Mouse (Mus musculus) spleen, postnatal 14 days (tissue): ENCODE data around the gene Abca4.

Experiments used
- DNase-seq, 2 experiments: peaks; one replicate each; pipeline ENCODE4 v3.0.0; 2021 to 2022; ENCODE audit warnings: low spot score in 2 of 2

The Abca4 gene

DNA sequence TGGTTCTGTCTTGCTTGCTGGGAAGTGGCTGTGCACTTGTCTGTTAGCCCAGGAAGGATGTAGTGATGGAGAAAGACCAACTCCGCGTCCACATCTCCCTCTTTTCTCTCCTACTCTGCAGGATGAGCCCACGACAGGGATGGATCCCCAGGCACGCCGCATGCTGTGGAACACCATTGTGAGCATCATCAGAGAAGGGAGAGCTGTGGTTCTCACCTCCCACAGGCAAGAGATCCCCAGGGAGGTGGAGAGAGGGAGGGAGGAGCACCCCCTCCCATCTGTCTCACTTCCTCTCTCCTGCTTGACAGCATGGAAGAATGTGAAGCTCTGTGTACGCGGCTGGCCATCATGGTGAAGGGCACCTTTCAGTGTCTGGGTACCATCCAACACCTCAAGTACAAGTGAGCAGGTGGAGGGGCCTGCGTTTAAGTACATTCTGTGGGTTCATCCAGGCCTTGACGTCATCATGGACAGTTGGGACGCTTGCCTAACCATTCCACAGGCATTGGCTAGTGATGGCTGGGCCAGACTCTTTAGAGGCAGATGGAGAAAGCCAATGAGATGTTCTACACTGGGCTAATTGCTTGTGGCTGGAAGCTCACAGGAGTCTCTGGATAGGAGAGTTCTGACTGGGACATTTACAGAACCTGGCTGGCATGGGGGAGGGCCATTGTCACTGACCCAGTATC, 126.5 kb downstream of the Abca4 start:
- DNase-seq, result no peak

- no peak for DNase-seq
Measured at GRCm38 (mm10) chr3:122173526-122174150, 129.4 kb downstream of the Abca4 start.

DNA sequence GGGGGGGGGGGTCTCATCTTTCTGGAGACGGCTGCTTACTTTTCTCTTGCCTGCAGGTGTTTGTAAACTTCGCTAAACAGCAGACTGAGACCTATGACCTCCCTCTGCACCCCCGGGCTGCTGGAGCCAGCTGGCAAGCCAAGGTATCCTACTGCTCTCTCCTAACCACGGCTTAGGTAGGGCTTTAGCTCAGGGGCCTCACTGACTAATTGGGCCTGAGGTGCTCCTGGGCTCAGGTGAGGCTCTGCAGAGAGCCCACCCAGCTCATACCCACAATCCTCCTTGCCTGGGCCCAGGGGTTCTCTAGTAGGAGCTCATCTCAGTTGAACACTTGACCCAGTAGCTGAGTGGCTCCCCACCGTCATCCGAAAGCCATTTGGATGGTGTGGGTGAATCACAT, 131.8 kb downstream of the Abca4 start:
- no peak for DNase-seq

DNA sequence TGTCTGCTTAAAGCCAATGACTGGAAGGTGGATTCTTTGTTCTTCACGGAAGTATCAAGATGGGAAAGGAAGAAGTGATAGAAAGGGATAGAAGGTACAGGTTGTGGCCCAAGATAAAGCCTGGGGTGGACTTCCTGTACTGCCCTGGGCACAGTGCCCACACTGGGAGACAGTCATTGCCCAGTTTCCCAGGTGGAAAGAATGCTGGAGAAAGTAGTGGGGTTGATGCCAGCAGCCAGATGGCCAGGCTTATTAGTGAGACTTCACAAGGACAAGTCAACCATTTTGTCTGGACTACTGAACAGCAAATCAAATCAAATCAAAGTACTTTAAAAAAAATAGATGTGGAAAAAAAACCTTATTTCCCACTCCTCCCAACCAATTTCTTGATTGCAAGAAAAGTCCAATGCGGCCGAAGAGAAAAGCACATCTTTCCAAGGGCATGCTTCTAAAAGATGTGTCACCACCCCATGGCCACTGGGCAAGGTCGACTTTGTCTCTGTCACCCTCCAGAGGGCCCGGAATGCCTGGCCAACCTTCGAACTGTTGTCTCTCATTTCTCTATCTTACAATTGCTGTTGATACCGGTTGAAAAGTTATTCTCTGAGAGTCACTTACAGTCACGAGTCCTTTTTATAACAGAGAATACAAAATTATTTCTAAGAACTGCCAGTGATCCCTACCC, 132.6 kb downstream of the Abca4 start:
- DNase-seq, result no peak

DNA sequence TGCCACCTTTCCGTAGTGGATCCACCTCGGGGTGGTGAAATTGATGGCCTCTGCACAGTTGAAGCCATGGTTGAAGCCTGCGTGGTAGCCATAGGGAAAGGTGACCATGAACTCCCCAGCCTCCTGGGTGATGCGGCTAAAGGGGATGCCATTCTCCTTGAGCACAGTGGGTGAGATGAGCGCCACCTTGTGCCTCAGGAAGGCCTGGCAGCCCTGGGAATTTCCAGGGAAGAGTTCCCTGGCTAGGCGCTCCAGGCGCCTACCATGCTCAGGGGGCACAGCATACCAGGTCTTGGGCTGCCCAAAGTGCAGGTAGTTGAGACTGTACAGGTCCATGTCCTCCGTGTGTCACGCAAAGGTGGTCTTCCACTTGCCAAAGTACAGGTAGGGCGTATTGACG, 139.9 kb downstream of the Abca4 start:
- DNase-seq, result no peak

DNA sequence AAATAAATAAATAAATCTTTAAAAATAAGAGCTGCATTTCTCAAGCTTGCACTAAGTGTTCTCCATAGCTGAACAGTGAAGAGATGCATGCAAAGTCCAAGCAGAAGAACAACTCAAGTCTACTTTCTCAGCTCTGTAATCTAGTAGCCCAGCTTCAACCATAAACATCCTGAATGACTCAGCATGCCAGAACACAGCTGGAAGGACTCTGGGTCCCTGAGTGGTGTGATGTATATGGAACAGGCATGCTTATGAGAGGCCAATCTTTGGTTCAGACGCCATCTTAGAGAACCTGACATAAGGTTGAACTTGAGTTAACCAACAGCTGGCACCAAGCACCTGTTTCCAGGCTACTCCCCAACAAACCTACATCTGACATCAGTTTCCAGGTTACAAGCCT, 142.7 kb downstream of the Abca4 start:
- DNase-seq, result no peak

- DNase-seq, result no peak
Measured at GRCm38 (mm10) chr3:122196621-122197298, 152.5 kb downstream of the Abca4 start.

GRCm38 (mm10) chr3:122198532-122198931, 154.3 kb downstream of the Abca4 start:
- no peak for DNase-seq

DNA sequence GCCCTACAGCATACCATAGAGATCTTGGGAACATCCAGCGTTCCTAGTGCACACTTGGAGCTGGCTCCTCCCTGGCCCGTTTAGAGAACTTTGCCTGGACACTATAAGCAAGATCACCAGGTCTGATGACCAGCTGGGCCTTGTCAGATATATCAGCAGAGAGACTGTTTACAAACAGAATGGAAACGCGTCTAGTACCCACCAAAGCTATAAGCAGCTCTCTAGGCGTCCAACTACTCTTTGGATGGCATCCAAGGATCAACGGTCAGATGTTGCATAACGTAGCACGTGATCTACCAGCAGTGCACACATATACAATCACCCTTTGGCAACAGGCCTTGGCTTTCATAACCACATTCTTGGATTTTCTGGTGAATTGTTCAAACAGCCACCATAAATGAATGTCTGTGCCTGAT, 154.7 kb downstream of the Abca4 start:
- no peak for DNase-seq

DNA sequence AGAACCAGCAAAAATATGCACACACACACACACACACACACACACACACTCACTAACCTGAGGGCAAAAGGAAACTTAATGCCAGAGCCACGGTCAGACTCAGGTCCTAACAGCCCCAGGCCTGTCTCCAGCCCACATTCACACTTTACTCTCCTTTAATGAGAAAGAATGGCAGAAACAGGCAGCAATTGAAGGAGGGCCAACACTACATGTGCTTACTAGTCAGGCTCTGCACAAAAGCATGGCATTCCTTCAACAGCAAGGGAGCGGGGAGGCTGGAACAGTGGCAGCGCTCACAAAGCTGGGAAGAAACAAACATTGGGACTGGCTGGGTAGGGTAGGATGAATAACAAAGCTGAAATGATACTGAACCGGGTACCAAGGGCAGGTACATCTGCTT, 155.4 kb downstream of the Abca4 start:
- DNase-seq, result no peak

- no peak for DNase-seq
Measured at GRCm38 (mm10) chr3:122200017-122200416, 155.8 kb downstream of the Abca4 start.

DNA sequence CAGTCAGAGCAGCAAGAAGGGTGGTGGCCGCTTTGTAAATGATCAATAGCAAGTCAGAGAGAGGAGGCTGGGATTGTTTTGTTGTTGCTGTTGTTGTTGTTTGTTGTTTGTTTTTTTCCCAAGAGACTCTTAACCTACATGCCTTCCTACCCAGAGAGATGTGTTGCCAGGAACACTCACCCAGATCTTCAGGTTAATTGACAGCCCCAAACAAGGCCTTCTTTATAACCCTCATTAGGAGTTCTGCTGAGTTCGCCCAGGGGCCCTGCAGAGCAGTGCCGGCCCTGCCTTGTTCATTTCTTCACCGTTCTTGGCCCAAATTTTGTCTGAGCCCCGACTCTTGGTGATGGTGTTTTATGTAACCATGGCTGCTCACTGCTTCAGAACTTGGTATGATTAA, 156.2 kb downstream of the Abca4 start:
- DNase-seq, result no peak

DNA sequence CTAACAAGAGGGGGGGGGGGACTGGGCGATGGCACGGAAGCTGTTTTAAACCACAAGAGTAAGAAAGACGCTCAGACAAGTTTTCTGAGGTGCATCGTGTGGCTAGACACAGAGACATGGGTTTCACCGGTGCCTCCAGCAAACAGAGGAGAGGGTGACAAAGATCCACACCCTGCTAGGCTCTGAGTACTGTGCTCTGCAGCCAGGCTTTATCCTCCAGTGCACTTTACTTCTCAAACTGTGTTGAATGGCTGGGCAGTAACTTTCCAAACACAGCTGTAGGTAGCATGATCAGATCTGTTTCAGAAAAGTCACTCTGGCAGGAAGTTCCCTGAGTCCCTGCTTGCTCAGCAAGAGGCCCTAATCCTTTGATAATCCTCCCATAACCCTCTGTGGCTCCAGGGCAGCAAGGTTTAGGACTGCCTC, 158.1 kb downstream of the Abca4 start:
- DNase-seq, result no peak

DNA sequence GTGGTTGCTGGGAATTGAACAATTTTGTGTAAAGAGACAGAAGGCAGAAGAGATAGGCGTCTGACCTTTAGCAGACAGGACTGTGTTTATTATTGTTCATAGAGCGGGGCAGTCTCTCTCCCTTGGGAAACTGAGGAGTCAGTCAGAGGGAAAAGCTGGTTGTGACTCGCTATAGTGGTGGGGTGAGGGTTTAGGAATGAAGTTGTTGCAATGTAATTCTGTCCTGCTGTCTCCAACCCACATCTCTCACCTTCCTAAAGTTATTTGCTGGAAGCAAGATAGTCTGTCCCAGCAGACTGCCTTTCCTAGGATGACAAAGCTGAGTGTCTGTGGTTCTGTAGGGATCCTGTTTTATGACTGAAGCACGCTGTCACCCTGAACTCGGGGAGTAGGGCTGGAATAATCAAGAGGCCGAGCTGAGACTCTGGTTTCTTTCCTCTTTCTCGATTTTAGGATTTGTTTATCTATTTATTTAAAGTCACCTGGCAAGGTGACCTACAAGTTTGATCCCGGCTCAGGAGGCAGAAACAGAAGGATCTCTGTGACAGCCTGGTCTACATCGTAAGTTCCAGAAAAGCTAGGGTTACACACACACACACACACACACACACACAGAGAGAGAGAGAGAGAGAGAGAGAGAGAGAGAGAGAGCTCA, 159.6 kb downstream of the Abca4 start:
- DNase-seq, result no peak

GRCm38 (mm10) chr3:122205753-122206152, 161.5 kb downstream of the Abca4 start:
- DNase-seq, result no peak

DNA sequence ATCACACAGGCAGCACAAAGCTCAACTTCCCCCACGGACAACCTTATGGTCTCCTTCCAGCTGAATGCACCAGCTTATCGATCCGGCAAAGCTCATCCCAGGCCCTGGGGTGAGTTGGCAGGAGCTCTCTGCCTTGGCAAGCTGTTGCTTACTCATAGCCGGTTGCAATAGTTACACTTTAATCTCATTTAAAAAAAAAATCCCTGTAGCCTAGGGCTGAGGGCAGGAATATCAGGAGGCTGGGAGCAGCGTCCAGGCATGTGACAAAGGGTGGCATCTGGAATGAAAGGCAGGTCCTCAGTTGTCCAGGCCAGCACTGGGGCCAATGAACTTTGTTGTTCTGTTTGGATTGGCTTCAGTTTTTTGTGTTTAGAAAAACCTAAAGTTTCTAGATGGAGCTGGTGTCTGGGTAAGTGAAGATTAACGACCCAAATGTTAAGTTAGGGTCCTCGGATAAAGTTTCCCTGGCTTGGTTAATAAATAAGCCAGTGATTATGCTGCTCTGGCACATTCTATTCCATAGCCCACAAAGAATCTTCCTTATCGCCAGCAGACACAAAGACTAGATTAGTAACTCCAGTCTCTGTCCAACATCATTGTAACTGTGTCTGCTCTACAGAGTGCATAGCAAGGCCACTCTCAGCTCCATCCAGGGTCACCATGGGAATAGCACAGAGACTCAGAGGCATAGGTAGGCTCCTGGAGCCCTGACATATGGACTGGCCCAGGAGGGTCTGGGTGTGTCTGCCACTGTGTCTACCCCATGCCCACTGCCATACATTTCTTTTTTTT, 162.2 kb downstream of the Abca4 start:
- no peak for DNase-seq

GRCm38 (mm10) chr3:122207766-122208165, 163.5 kb downstream of the Abca4 start:
- no peak for DNase-seq

DNA sequence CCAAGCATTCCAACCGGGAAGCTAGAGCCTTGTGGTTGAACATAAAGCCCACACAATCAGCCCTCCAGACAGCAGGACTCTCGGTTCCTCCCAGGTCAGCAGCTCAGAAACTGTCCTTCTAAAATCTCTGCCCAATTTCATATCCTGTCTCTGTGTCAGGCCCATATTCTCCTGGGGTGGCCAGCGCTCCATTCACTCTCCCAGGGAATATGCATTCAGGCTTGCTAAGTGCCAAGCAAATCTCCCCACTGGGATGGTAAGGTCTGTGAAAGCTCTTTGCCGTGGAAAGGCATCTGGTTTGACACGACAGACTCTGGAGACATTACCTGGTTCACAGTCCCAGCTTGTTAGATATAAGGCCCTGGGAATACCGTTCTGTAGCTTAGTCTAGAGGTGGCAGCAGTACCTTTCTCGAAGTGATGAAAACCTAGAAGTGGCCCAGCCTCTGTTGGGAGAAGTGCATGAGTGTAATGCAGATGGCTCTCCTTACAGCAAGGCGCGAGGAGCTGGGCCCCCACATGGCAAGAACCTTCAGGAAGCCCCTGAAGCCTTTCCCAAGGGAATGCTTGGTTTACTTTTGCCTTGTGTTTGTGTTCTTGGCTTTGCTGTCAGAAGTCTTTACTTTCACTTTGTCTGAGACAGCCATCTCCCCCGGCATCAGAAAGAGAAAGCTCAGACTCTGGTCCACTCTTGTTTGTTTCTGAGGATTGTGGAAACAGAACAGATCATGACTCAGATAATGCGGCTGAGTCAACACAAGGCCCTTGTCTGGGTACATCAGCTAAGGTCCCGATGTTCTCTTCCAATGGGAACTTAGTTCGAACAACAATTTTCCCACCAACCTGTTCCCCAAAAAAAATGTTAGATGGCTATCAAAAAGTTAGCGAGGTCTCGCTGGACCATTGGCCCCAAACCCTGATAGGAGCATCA, 164.3 kb downstream of the Abca4 start:
- no peak for DNase-seq

- DNase-seq, result no peak
Measured at GRCm38 (mm10) chr3:122209511-122209910, 165.3 kb downstream of the Abca4 start.

DNA sequence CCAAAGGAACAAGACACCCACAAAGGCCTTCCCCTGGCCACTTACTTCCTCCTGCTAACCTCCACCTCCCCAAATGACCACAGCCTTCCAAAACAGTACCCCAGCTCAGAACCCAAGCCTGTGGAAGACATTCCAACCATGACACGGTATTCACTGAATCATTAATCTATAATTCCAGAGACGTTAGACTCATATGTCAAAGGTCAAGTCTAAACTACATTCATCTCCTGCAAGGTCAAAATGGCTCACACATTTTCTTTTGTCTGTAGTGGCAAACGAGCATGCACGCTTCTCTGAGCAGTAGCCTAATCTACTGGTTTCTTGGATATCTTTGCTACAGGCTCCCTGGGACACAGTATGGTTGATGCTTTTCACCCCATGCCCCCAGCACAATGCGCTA, 166.2 kb downstream of the Abca4 start:
- no peak for DNase-seq
